Mouse (Mus musculus) lung, adult 18-20 months (tissue): ENCODE results near the gene Gapvd1.

Experiments
- DNase-seq, 2 experiments: peaks; one replicate each; pipeline ENCODE4 v3.0.0; 2022; ENCODE audit warnings: mixed read lengths in 2 of 2

Gapvd1 gene

GRCm38 (mm10) chr2:34632051-34632450, 123.0 kb downstream of the Gapvd1 start:
- DNase-seq: no peak

- DNase-seq: no peak
Observed at GRCm38 (mm10) chr2:34630445-34630844, 124.6 kb downstream of the Gapvd1 start.

GRCm38 (mm10) chr2:34629758-34630157, 125.3 kb downstream of the Gapvd1 start:
- no peak for DNase-seq

- peak in 1 of 2 experiments; percentile 18 for DNase-seq
Observed at GRCm38 (mm10) chr2:34628903-34629540, 126.0 kb downstream of the Gapvd1 start.

GRCm38 (mm10) chr2:34627328-34628226, 127.5 kb downstream of the Gapvd1 start:
- peak in 1 of 2 experiments; percentile 15 for DNase-seq
